Mouse (Mus musculus) inflammation-experienced regulatory T-cells, adult 6 months (primary cell): Measurements from ENCODE around the gene Ptk6. TPM values are rescaled to one million over a fixed set of nuclear protein-coding genes. Genes with fewer than 3 reads are reported as not detected.

Experiments
- ATAC-seq: one replicate; pipeline ENCODE4 v1.8.0; 2017
- polyA plus RNA-seq, 3 experiments: library from polyadenylated mRNA; unstranded; fragments of 100-300 nt; shearing (Covaris generic); gene quantifications; one replicate each; pipeline ENCODE4 v1.2.1; 2017

The Ptk6 gene
- polyA plus RNA-seq, 3 experiments from 2014 or later = 0.09 TPM; not detected in 2

GRCm38 (mm10) chr2:181159091-181159514 is 43.5 kb downstream of the Ptk6 start:
- no peak for ATAC-seq

GRCm38 (mm10) chr2:181158471-181158870 is 44.1 kb downstream of the Ptk6 start:
- no peak for ATAC-seq

- no peak for ATAC-seq
These were observed 44.8 kb downstream of the Ptk6 start for GRCm38 (mm10) chr2:181157716-181158302.

- ATAC-seq = no peak
These were observed 45.4 kb downstream of the Ptk6 start for GRCm38 (mm10) chr2:181157180-181157579.

- ATAC-seq = no peak
These were observed 46.1 kb downstream of the Ptk6 start, which contains the start of gene Eef1a2 for GRCm38 (mm10) chr2:181156248-181157121. Eef1a2 (minus strand) TSS chr2:181157014.

GRCm38 (mm10) chr2:181155801-181156200 is 46.8 kb downstream of the Ptk6 start:
- ATAC-seq = no peak

- ATAC-seq = no peak
These were observed 47.7 kb downstream of the Ptk6 start for GRCm38 (mm10) chr2:181154831-181155415.

- ATAC-seq = no peak
These were observed 48.2 kb downstream of the Ptk6 start for GRCm38 (mm10) chr2:181154361-181154760.

GRCm38 (mm10) chr2:181153837-181154236 is 48.8 kb downstream of the Ptk6 start:
- ATAC-seq = no peak

GRCm38 (mm10) chr2:181153131-181153530 is 49.5 kb downstream of the Ptk6 start:
- no peak for ATAC-seq

GRCm38 (mm10) chr2:181152701-181153100 is 49.9 kb downstream of the Ptk6 start:
- ATAC-seq = no peak

- no peak for ATAC-seq
These were observed 52.3 kb downstream of the Ptk6 start for GRCm38 (mm10) chr2:181150281-181150680.

GRCm38 (mm10) chr2:181148318-181148955 is 54.2 kb downstream of the Ptk6 start:
- no peak for ATAC-seq

- ATAC-seq = no peak
These were observed 54.9 kb downstream of the Ptk6 start for GRCm38 (mm10) chr2:181147546-181148317.

- ATAC-seq = no peak
These were observed 55.5 kb downstream of the Ptk6 start for GRCm38 (mm10) chr2:181146976-181147545.

GRCm38 (mm10) chr2:181144675-181145074 is 57.9 kb downstream of the Ptk6 start:
- ATAC-seq = no peak

Other genes starting within 250 kb of the Ptk6 start
- gene Nkain4, start 248.1 kb downstream of the Ptk6 start, polyA plus RNA-seq = not detected
- gene Arfgap1, start 235.6 kb downstream of the Ptk6 start, polyA plus RNA-seq = 10 to 100 TPM; 51.9 to 68.0 (median 52.9) TPM
- under 1 TPM in 2 of 3 experiments, not detected in 1; 0.78 to 0.93 TPM for gene Col20a1, start 216.3 kb downstream of the Ptk6 start, polyA plus RNA-seq
- not detected for gene Chrna4, start 159.2 kb downstream of the Ptk6 start, polyA plus RNA-seq
- gene Kcnq2, start 67.5 kb downstream of the Ptk6 start, polyA plus RNA-seq = under 1 TPM in 1 of 3 experiments, not detected in 2; 0.19 TPM
- gene Eef1a2, start 45.8 kb downstream of the Ptk6 start, polyA plus RNA-seq = not detected
- 100 to 1,000 TPM; 128 to 152 (median 146) TPM for gene Ppdpf, start 15.5 kb downstream of the Ptk6 start, polyA plus RNA-seq
- gene Srms, start 10.4 kb upstream of the Ptk6 start, polyA plus RNA-seq = under 1 TPM in 2 of 3 experiments, not detected in 1; 0.19 to 0.35 TPM
- 1 to 10 TPM in 1 of 3 experiments, under 1 TPM in 2; 0.34 to 1.6 (median 0.53) TPM for gene Fndc11, start 17.2 kb upstream of the Ptk6 start, polyA plus RNA-seq
- 10 to 100 TPM; 15.5 to 19.9 (median 17.9) TPM for gene Helz2, start 39.2 kb upstream of the Ptk6 start, polyA plus RNA-seq
- 10 to 100 TPM in 2 of 3 experiments, 1 to 10 TPM in 1; 9.1 to 12.8 (median 11.0) TPM for gene Gmeb2, start 85.2 kb upstream of the Ptk6 start, polyA plus RNA-seq
- gene Stmn3, start 111.7 kb upstream of the Ptk6 start, polyA plus RNA-seq = not detected
- 10 to 100 TPM; 31.4 to 34.5 (median 32.2) TPM for gene Rtel1, start 117.0 kb upstream of the Ptk6 start, polyA plus RNA-seq
- 10 to 100 TPM; 18.5 to 21.8 (median 20.9) TPM for gene Zgpat, start 162.1 kb upstream of the Ptk6 start, polyA plus RNA-seq
- 10 to 100 TPM; 60.4 to 69.3 (median 60.4) TPM for gene Arfrp1, start 162.6 kb upstream of the Ptk6 start, polyA plus RNA-seq
- 100 to 1,000 TPM; 340 to 573 (median 348) TPM for gene Lime1, start 177.3 kb upstream of the Ptk6 start, polyA plus RNA-seq